In the genomic region with DNA sequence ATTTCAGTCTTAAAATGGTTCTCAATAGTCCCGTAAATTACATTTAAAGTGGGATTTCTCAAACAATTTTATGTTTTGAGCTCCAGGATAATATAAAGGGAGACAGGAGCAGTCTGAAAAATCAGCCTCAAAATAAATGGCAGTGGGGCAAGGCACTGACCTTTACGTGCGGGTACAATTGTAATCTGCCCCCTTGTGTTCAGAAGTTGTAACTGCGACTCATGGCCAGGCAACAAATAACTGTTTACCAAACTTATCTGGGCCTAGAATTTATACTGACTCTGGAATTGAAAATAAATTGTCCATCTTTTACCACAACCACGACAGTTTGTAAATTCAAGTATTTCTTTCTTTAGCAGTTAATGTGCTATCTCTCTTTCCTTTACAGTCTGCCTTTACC, we compare ENCODE assay signal across 8 mouse cellular contexts. TPM values are rescaled to one million over a fixed set of nuclear protein-coding genes. Genes with fewer than 3 reads are reported as not detected.
DNase-seq lines count a peak whose midpoint lies in the region; ATAC-seq and TF ChIP-seq lines count a peak whose summit lies in the region.

No protein-coding gene starts in this region.

- H3K4me3 ChIP-seq in lung, embryonic 14.5 days (ENCODE audit: low read depth, low read length) = no peak overlapping the region

- ATAC-seq in cerebellum, adult (ENCODE audit: insufficient number of reproducible peaks, low FRiP score, low TSS enrichment) = no peak
- ATAC-seq in lung, embryonic 14.5 days (ENCODE audit: insufficient read depth) = no peak

- H3K36me3 ChIP-seq in lung, embryonic 14.5 days (ENCODE audit: insufficient read depth) = no peaks in the 10 kb centered on the region

- no peaks in the 10 kb centered on the region for H3K9me3 ChIP-seq in lung, embryonic 14.5 days (ENCODE audit: low read depth, low read length)

- no peak overlapping the region for H3K9ac ChIP-seq in lung, embryonic 14.5 days

- peak; percentile 67 for TF ChIP-seq CTCF in lung, embryonic 14.5 days (IDR thresholded peaks at IDR 0.05; ENCODE audit: low read depth)

- DNase-seq in cerebellum, adult 9-10 months = peak; percentile 1
- DNase-seq in lung, embryonic 14.5 days = peak; percentile 67
- DNase-seq in lung, postnatal 25 days (ENCODE audit: low spot score) = no peak
- DNase-seq in ZHBTc4 (ENCODE audit: low read depth, low spot score) = peak; percentile 50
- peak; percentile 36 for DNase-seq in kidney, postnatal 10 days
- DNase-seq in right cerebral cortex, postnatal 10 days (ENCODE audit: low spot score in 2 of 2) = no peak
- no peak for DNase-seq in urinary bladder, adult 2 months (ENCODE audit: low spot score)

- no peak overlapping the region for H3K27ac ChIP-seq in lung, embryonic 14.5 days (ENCODE audit: low read depth)

- WGBS in lung, embryonic 14.5 days = 14% methylated on average over 5 of the region's 5 CpGs

- H3K27me3 ChIP-seq in lung, embryonic 14.5 days (ENCODE audit: insufficient read depth, low read length) = no peaks in the 10 kb centered on the region

- H3K4me1 ChIP-seq in lung, embryonic 14.5 days (ENCODE audit: insufficient read depth) = no peaks in the 10 kb centered on the region

- no peak overlapping the region for H3K4me2 ChIP-seq in lung, embryonic 14.5 days

RNA-seq across cellular contexts. Expression of a gene that starts 17.8 kb away (rescaled TPM):
- not detected in 2 replicates for polyA plus RNA-seq in lung, embryonic 14.5 days (2014; fragmentation: Nextera tagmentation; extraction: Ambion mirVana)
- not detected in 2 replicates for polyA plus RNA-seq in urinary bladder, adult 2 months (2012; rRNA removed)

RNA-seq across cellular contexts. Expression of a gene that starts 22.6 kb away (rescaled TPM):
- not detected in 2 replicates for polyA plus RNA-seq in lung, embryonic 14.5 days (2014; fragmentation: Nextera tagmentation; extraction: Ambion mirVana)
- not detected in 2 replicates for polyA plus RNA-seq in urinary bladder, adult 2 months (2012; rRNA removed)

RNA-seq across cellular contexts. Expression of a gene that starts 25.5 kb away (rescaled TPM):
- not detected in 2 replicates for polyA plus RNA-seq in lung, embryonic 14.5 days (2014; fragmentation: Nextera tagmentation; extraction: Ambion mirVana)
- polyA plus RNA-seq in urinary bladder, adult 2 months (2012; rRNA removed) = not detected in 2 replicates

RNA-seq across cellular contexts. Expression of a gene that starts 26.4 kb away (rescaled TPM):
- polyA plus RNA-seq in lung, embryonic 14.5 days (2014; fragmentation: Nextera tagmentation; extraction: Ambion mirVana) = not detected in 2 replicates
- polyA plus RNA-seq in urinary bladder, adult 2 months (2012; rRNA removed) = not detected in 2 replicates

RNA-seq across cellular contexts. Expression of a gene that starts 31.4 kb away (rescaled TPM):
- polyA plus RNA-seq in lung, embryonic 14.5 days (2014; fragmentation: Nextera tagmentation; extraction: Ambion mirVana) = not detected in 2 replicates
- not detected in 2 replicates for polyA plus RNA-seq in urinary bladder, adult 2 months (2012; rRNA removed)

Comparison
In these comparisons a context has a peak if more than half of its experiments do, and no peak if none do; other contexts are left out.
1. DNase-seq: peak in cerebellum, adult 9-10 months (single experiment), lung, embryonic 14.5 days (single experiment), ZHBTc4 (single experiment) and kidney, postnatal 10 days (single experiment); none in lung, postnatal 25 days (single experiment), right cerebral cortex, postnatal 10 days (0 of 2) and urinary bladder, adult 2 months (single experiment).